ENCODE assay signal across 22 mouse cellular contexts in genomic region chr11:84251170-84251569, GRCm38 (mm10).
A peak's percentile ranks its signal among the peaks of the same experiment; 100 is the strongest.
DNase-seq lines count a peak whose midpoint lies in the region; ATAC-seq lines count a peak whose summit lies in the region.
"Had no signal": no experiment of that assay in that cellular context is flagged by ENCODE, and none has a peak within 500 bp of the region (broad histone marks: within the 10 kb centered on the region; RNA-seq: fewer than 3 reads in every experiment).

No protein-coding gene starts in this region.

- no peak overlapping the region for H3K4me2 ChIP-seq in intestine, embryonic 16.5 days (ENCODE audit: low read depth, low read length)
- no peak overlapping the region for H3K4me2 ChIP-seq in midbrain, embryonic 15.5 days
- H3K4me2 ChIP-seq in midbrain, embryonic 13.5 days (replicated peaks): no peak overlapping the region
- H3K4me2 ChIP-seq: embryonic facial prominence, embryonic 13.5 days; embryonic facial prominence, embryonic 15.5 days; forebrain, embryonic 12.5 days had no signal

- peak; percentile 78 for DNase-seq in large intestine, adult 2 months (ENCODE audit: low read depth, low spot score)
- no peak for DNase-seq in spleen, postnatal 4 days (ENCODE audit: low spot score in 2 of 2)
- DNase-seq: adrenal gland, adult 2 months; adrenal gland, postnatal 10 days; adrenal gland, postnatal 25 days; cerebellum, adult 11 months; cerebellum, adult 18-20 months; cerebellum, adult 8-10 months; cerebellum, adult 9-11 months; cerebellum, postnatal 14 days; cerebellum, postnatal 36 days; embryo, embryonic 11 days had no signal

- H3K27me3 ChIP-seq in intestine, embryonic 16.5 days (replicated peaks; ENCODE audit: control insufficient read depth, insufficient read depth, low read length): no peaks in the 10 kb centered on the region
- no peaks in the 10 kb centered on the region for H3K27me3 ChIP-seq in midbrain, embryonic 15.5 days (replicated peaks)
- no peaks in the 10 kb centered on the region for H3K27me3 ChIP-seq in midbrain, embryonic 13.5 days
- H3K27me3 ChIP-seq: embryonic facial prominence, embryonic 13.5 days; embryonic facial prominence, embryonic 15.5 days; forebrain, embryonic 12.5 days had no signal

- no peak overlapping the region for H3K9ac ChIP-seq in intestine, embryonic 16.5 days (ENCODE audit: low read depth, low read length)
- no peak overlapping the region for H3K9ac ChIP-seq in midbrain, embryonic 15.5 days
- H3K9ac ChIP-seq in midbrain, embryonic 13.5 days (replicated peaks): no peak overlapping the region
- H3K9ac ChIP-seq: embryonic facial prominence, embryonic 13.5 days; embryonic facial prominence, embryonic 15.5 days; forebrain, embryonic 12.5 days had no signal

- H3K4me3 ChIP-seq in intestine, embryonic 16.5 days (ENCODE audit: low read length): no peak overlapping the region
- H3K4me3 ChIP-seq in midbrain, embryonic 15.5 days: no peak overlapping the region
- H3K4me3 ChIP-seq in midbrain, embryonic 13.5 days (replicated peaks): no peak overlapping the region
- H3K4me3 ChIP-seq: embryonic facial prominence, embryonic 13.5 days; embryonic facial prominence, embryonic 15.5 days; erythroblast, embryonic 14.5 days; forebrain, embryonic 10.5 days; forebrain, embryonic 12.5 days had no signal

- H3K36me3 ChIP-seq in intestine, embryonic 16.5 days (ENCODE audit: control insufficient read depth, insufficient read depth, low read length): no peaks in the 10 kb centered on the region
- H3K36me3 ChIP-seq in midbrain, embryonic 15.5 days (replicated peaks): peaks cover 14% of the 10 kb centered on the region; the same call in 1 of the 2 replicates
- H3K36me3 ChIP-seq in midbrain, embryonic 13.5 days: peaks cover 25% of the 10 kb centered on the region

- H3K27ac ChIP-seq in intestine, embryonic 16.5 days (ENCODE audit: low read length): no peak overlapping the region
- no peak overlapping the region for H3K27ac ChIP-seq in midbrain, embryonic 15.5 days
- no peak overlapping the region for H3K27ac ChIP-seq in midbrain, embryonic 13.5 days
- H3K27ac ChIP-seq: embryonic facial prominence, embryonic 13.5 days; embryonic facial prominence, embryonic 15.5 days; forebrain, embryonic 10.5 days; forebrain, embryonic 12.5 days had no signal

- H3K9me3 ChIP-seq in intestine, embryonic 16.5 days (ENCODE audit: control insufficient read depth, low read length): no peaks in the 10 kb centered on the region
- H3K9me3 ChIP-seq in midbrain, embryonic 15.5 days: no peaks in the 10 kb centered on the region
- no peaks in the 10 kb centered on the region for H3K9me3 ChIP-seq in midbrain, embryonic 13.5 days
- H3K9me3 ChIP-seq: embryonic facial prominence, embryonic 13.5 days; embryonic facial prominence, embryonic 15.5 days; forebrain, embryonic 10.5 days; forebrain, embryonic 12.5 days had no signal

- H3K4me1 ChIP-seq in intestine, embryonic 16.5 days (ENCODE audit: control insufficient read depth, insufficient read depth, low read length): peaks cover 5% of the 10 kb centered on the region
- H3K4me1 ChIP-seq in midbrain, embryonic 15.5 days: no peaks in the 10 kb centered on the region
- no peaks in the 10 kb centered on the region for H3K4me1 ChIP-seq in midbrain, embryonic 13.5 days (replicated peaks)
- H3K4me1 ChIP-seq: embryonic facial prominence, embryonic 13.5 days; embryonic facial prominence, embryonic 15.5 days; forebrain, embryonic 10.5 days; forebrain, embryonic 12.5 days had no signal

- WGBS in intestine, embryonic 16.5 days: 62% methylated on average over 3 of the region's 3 CpGs
- WGBS in large intestine, adult 2 months: 24% methylated on average over 3 of the region's 3 CpGs
- 95% methylated on average over 3 of the region's 3 CpGs for WGBS in midbrain, embryonic 15.5 days
- 90% methylated on average over 3 of the region's 3 CpGs for WGBS in midbrain, embryonic 13.5 days

- peak; percentile 70 for ATAC-seq in intestine, embryonic 16.5 days
- ATAC-seq in midbrain, embryonic 15.5 days (replicated peaks): no peak
- no peak for ATAC-seq in midbrain, embryonic 13.5 days
- ATAC-seq: forebrain, embryonic 14.5 days; forebrain, embryonic 16.5 days had no signal
